Mouse (Mus musculus) liver, adult 2 months (tissue): Measurements from ENCODE around the gene Ppp3ca.

Source experiments
- CTCF ChIP-seq: fragments of 200-500 bp; IDR thresholded peaks from 2 replicates; pipeline ENCODE4 v1.5.1; 2011; ENCODE audit warnings: low read depth, low read length, control low read depth
- POLR2A ChIP-seq: fragments of 200-500 bp; IDR thresholded peaks from 2 replicates; pipeline ENCODE4 v1.6.1; 2011; ENCODE audit warnings: low read length, control low read depth; ENCODE audit not compliant: insufficient read depth; ENCODE audit errors: extremely low read depth

GRCm38 (mm10) chr3:136671161-136671939, 1.4 kb downstream of the Ppp3ca start:
- TF ChIP-seq CTCF (no peak), POLR2A (no peak)
